In the genomic region with DNA sequence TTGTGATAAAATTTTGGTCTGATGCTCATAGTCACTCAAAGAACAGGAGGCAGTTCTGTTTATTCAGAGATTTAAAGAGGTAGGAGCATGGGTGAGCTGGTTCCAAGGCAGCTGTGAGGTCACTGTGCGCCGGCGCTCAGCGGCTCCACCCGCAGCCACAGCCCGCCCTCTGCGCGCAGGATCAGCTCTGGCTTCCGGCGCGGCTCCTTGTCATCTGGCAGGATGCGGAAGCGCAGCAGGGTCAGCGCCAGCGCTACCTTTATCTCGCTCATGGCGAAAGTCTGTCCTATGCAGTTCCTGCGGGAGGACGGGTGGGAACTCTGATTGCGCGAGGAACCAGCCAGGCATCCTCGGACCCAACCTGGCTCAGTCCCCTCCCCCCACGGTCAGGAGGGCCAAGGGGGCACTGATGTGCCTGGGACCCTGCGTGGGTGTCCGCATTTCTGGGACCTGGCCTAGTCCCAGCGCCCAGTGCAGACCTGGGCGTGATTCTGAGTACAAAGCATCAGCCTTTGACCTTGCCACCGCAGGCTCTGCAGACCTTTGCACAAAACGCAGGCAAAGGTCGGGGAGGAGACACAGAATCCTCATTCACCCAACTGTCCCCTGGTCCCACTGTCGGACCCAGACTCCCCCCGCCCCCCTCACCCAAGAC, we compare ENCODE assay signal across 8 mouse cellular contexts. TPM values are rescaled to one million over a fixed set of nuclear protein-coding genes. Genes with fewer than 3 reads are reported as not detected.
DNase-seq lines count a peak whose midpoint lies in the region; ATAC-seq and TF ChIP-seq lines count a peak whose summit lies in the region.

No protein-coding gene starts in this region.

- ATAC-seq in heart, embryonic 11.5 days (replicated peaks; ENCODE audit: insufficient number of reproducible peaks, low FRiP score, low TSS enrichment) = peak; percentile 85
- peak; percentile 94 for ATAC-seq in kidney, embryonic 14.5 days (ENCODE audit: low FRiP score, low TSS enrichment)
- peak; percentile 98 for ATAC-seq in midbrain, postnatal 0 days (ENCODE audit: low FRiP score)

- no peaks in the 10 kb centered on the region for H3K27me3 ChIP-seq in heart, embryonic 11.5 days (ENCODE audit: control insufficient read depth, insufficient read depth, low read length)
- no peaks in the 10 kb centered on the region for H3K27me3 ChIP-seq in kidney, embryonic 14.5 days (ENCODE audit: control insufficient read depth, insufficient read depth, low read length)
- H3K27me3 ChIP-seq in midbrain, postnatal 0 days (ENCODE audit: insufficient read depth, low read length) = no peaks in the 10 kb centered on the region
- H3K27me3 ChIP-seq in spleen, adult 2 months (ENCODE audit: control insufficient read depth, insufficient read depth, low read length) = no peaks in the 10 kb centered on the region; the same call in 1 of the 2 replicates

- H3K9me3 ChIP-seq in heart, embryonic 11.5 days (replicated peaks; ENCODE audit: control insufficient read depth, low read length) = peaks cover 6% of the 10 kb centered on the region; the same call in 1 of the 2 replicates
- no peaks in the 10 kb centered on the region; the same call in 1 of the 2 replicates for H3K9me3 ChIP-seq in kidney, embryonic 14.5 days (ENCODE audit: control insufficient read depth, low read length)
- peaks cover 6% of the 10 kb centered on the region; the same call in 1 of the 2 replicates for H3K9me3 ChIP-seq in midbrain, postnatal 0 days (ENCODE audit: low read length)

- H3K9ac ChIP-seq in heart, embryonic 11.5 days (ENCODE audit: low read depth, low read length) = peak overlapping the region; percentile 69
- peak overlapping the region; percentile 53 for H3K9ac ChIP-seq in kidney, embryonic 14.5 days (ENCODE audit: low read depth, low read length)
- peak overlapping the region; percentile 73 for H3K9ac ChIP-seq in midbrain, postnatal 0 days (replicated peaks; ENCODE audit: low read length, poor library complexity, severe bottlenecking)

- H3K36me3 ChIP-seq in heart, embryonic 11.5 days (ENCODE audit: control insufficient read depth, insufficient read depth, low read length) = no peaks in the 10 kb centered on the region
- H3K36me3 ChIP-seq in kidney, embryonic 14.5 days (ENCODE audit: control insufficient read depth, insufficient read depth, low read length) = no peaks in the 10 kb centered on the region
- no peaks in the 10 kb centered on the region for H3K36me3 ChIP-seq in midbrain, postnatal 0 days (ENCODE audit: insufficient read depth, low read length)
- no peaks in the 10 kb centered on the region for H3K36me3 ChIP-seq in spleen, adult 2 months (ENCODE audit: control insufficient read depth, insufficient read depth, low read length)

- H3K4me2 ChIP-seq in heart, embryonic 11.5 days = peak overlapping the region; percentile 75
- peak overlapping the region; percentile 54 for H3K4me2 ChIP-seq in kidney, embryonic 14.5 days (replicated peaks; ENCODE audit: low read depth, low read length)
- H3K4me2 ChIP-seq in midbrain, postnatal 0 days (ENCODE audit: low read depth, low read length, poor library complexity, severe bottlenecking) = peak overlapping the region; percentile 87

- peak; percentile 73 for TF ChIP-seq POLR2A in embryonic fibroblast, embryonic 13.5 days (IDR thresholded peaks at IDR 0.05; ENCODE audit: low read depth, low read length)
- peak; percentile 64 for TF ChIP-seq POLR2A in spleen, adult 2 months (IDR thresholded peaks at IDR 0.05; ENCODE audit: low read depth, low read length)

- peak; percentile 65 for DNase-seq in layer of hippocampus, adult 11-12 months (ENCODE audit: low spot score)
- DNase-seq in layer of hippocampus, adult 9-10 months (ENCODE audit: low spot score) = no peak
- DNase-seq in liver = peak; percentile 78
- DNase-seq in midbrain, postnatal 0 days (ENCODE audit: low spot score) = peak; percentile 83
- peak; percentile 49 to 59 for DNase-seq in spleen, adult 2 months (ENCODE audit: low read depth in 1 of 2, low spot score in 2 of 2)

- H3K4me1 ChIP-seq in embryonic fibroblast, embryonic 13.5 days (ENCODE audit: control insufficient read depth, insufficient read depth, low read length) = no peaks in the 10 kb centered on the region
- H3K4me1 ChIP-seq in heart, embryonic 11.5 days (ENCODE audit: control insufficient read depth, insufficient read depth, low read length) = no peaks in the 10 kb centered on the region
- H3K4me1 ChIP-seq in kidney, embryonic 14.5 days (ENCODE audit: control insufficient read depth, insufficient read depth, low read length) = no peaks in the 10 kb centered on the region
- H3K4me1 ChIP-seq in midbrain, postnatal 0 days (ENCODE audit: insufficient read depth, low read length) = peaks cover 3% of the 10 kb centered on the region
- no peaks in the 10 kb centered on the region; the same call in 1 of the 2 replicates for H3K4me1 ChIP-seq in spleen, adult 2 months (ENCODE audit: control insufficient read depth, insufficient read depth, insufficient read length)

- peak overlapping the region; percentile 13 for H3K4me3 ChIP-seq in embryonic fibroblast, embryonic 13.5 days (ENCODE audit: insufficient read depth, low read length)
- H3K4me3 ChIP-seq in heart, embryonic 11.5 days (ENCODE audit: low read depth, low read length) = peak overlapping the region; percentile 45
- H3K4me3 ChIP-seq in kidney, embryonic 14.5 days (ENCODE audit: low read length) = peak overlapping the region; percentile 40
- H3K4me3 ChIP-seq in midbrain, postnatal 0 days (ENCODE audit: low read depth, low read length) = peak overlapping the region; percentile 47
- H3K4me3 ChIP-seq in spleen, adult 2 months (ENCODE audit: extremely low read depth, insufficient read depth, insufficient read length) = peak overlapping the region; percentile 65; the same call in 1 of the 2 replicates

- no peak for TF ChIP-seq CTCF in embryonic fibroblast, embryonic 13.5 days (IDR thresholded peaks at IDR 0.05; ENCODE audit: borderline replicate concordance, insufficient read depth, low read length)
- TF ChIP-seq CTCF in midbrain, postnatal 0 days (IDR thresholded peaks at IDR 0.05) = peak; percentile 18; the same call in 1 of the 2 replicates
- TF ChIP-seq CTCF in spleen, adult 2 months (IDR thresholded peaks at IDR 0.05; ENCODE audit: extremely low read depth, insufficient read depth, insufficient read length, insufficient replicate concordance) = no peak

- H3K27ac ChIP-seq in embryonic fibroblast, embryonic 13.5 days (ENCODE audit: insufficient read depth, low read length) = no peak overlapping the region
- no peak overlapping the region for H3K27ac ChIP-seq in heart, embryonic 11.5 days (ENCODE audit: low read depth, low read length)
- no peak overlapping the region for H3K27ac ChIP-seq in kidney, embryonic 14.5 days (ENCODE audit: low read depth, low read length)
- peak overlapping the region; percentile 57; the same call in 1 of the 2 replicates for H3K27ac ChIP-seq in midbrain, postnatal 0 days (ENCODE audit: low read depth, low read length)
- H3K27ac ChIP-seq in spleen, adult 2 months (ENCODE audit: insufficient read depth, low read length) = peak overlapping the region; percentile 67

- whole genome bisulfite sequencing in heart, embryonic 11.5 days (ENCODE audit: insufficient replicate concordance) = 15% methylated on average over 32 of the region's 32 CpGs
- WGBS in kidney, embryonic 14.5 days = 15% methylated on average over 32 of the region's 32 CpGs
- 17% methylated on average over 32 of the region's 32 CpGs for WGBS in midbrain, postnatal 0 days
- 24% methylated on average over 32 of the region's 32 CpGs for WGBS in spleen, adult 2 months

RNA-seq across cellular contexts. Expression of gene Cyp4f14, which starts 7.6 kb away (rescaled TPM):
- polyA plus RNA-seq in embryonic fibroblast, embryonic 13.5 days (2011; ENCODE audit: insufficient read length, low read depth, missing spikeins) = not detected in 2 replicates
- not detected in 2 replicates for polyA plus RNA-seq in heart, embryonic 11.5 days (2014; fragmentation: Nextera tagmentation; extraction: Ambion mirVana)
- polyA plus RNA-seq in kidney, embryonic 14.5 days (2014; fragmentation: Nextera tagmentation; extraction: Ambion mirVana) = 0.09 TPM in 1 of 2 replicates, not detected in the other
- total RNA-seq in midbrain, postnatal 0 days (2014; rRNA removed) = 1.2 TPM in 2 replicates
- 0.56 and 0.77 TPM in 2 replicates for polyA plus RNA-seq in midbrain, postnatal 0 days (2015; fragmentation: Nextera tagmentation; extraction: Ambion mirVana)
- 0.26 and 0.32 TPM in 2 replicates for polyA plus RNA-seq in spleen, adult 2 months (2012; rRNA removed)

RNA-seq across cellular contexts. Expression of gene Cyp4f13, which starts 22.4 kb away (rescaled TPM):
- polyA plus RNA-seq in embryonic fibroblast, embryonic 13.5 days (2011; ENCODE audit: insufficient read length, low read depth, missing spikeins) = 10.0 and 14.2 TPM in 2 replicates
- 7.4 and 9.0 TPM in 2 replicates for polyA plus RNA-seq in heart, embryonic 11.5 days (2014; fragmentation: Nextera tagmentation; extraction: Ambion mirVana)
- polyA plus RNA-seq in kidney, embryonic 14.5 days (2014; fragmentation: Nextera tagmentation; extraction: Ambion mirVana) = 8.4 and 10.3 TPM in 2 replicates
- 8.9 and 15.1 TPM in 2 replicates for total RNA-seq in midbrain, postnatal 0 days (2014; rRNA removed)
- polyA plus RNA-seq in midbrain, postnatal 0 days (2015; fragmentation: Nextera tagmentation; extraction: Ambion mirVana) = 8.0 and 8.7 TPM in 2 replicates
- 35.7 and 42.7 TPM in 2 replicates for polyA plus RNA-seq in spleen, adult 2 months (2012; rRNA removed)

RNA-seq across cellular contexts. Expression of gene Zfp870, which starts 33.3 kb away (rescaled TPM):
- 9.1 and 10.7 TPM in 2 replicates for polyA plus RNA-seq in embryonic fibroblast, embryonic 13.5 days (2011; ENCODE audit: insufficient read length, low read depth, missing spikeins)
- polyA plus RNA-seq in heart, embryonic 11.5 days (2014; fragmentation: Nextera tagmentation; extraction: Ambion mirVana) = 4.8 and 5.9 TPM in 2 replicates
- polyA plus RNA-seq in kidney, embryonic 14.5 days (2014; fragmentation: Nextera tagmentation; extraction: Ambion mirVana) = 5.8 and 8.9 TPM in 2 replicates
- total RNA-seq in midbrain, postnatal 0 days (2014; rRNA removed) = 6.7 and 8.1 TPM in 2 replicates
- polyA plus RNA-seq in midbrain, postnatal 0 days (2015; fragmentation: Nextera tagmentation; extraction: Ambion mirVana) = 4.9 and 5.8 TPM in 2 replicates
- 0.53 and 0.62 TPM in 2 replicates for polyA plus RNA-seq in spleen, adult 2 months (2012; rRNA removed)

RNA-seq across cellular contexts. Expression of gene Zfp472, which starts 40.8 kb away (rescaled TPM):
- 4.8 and 6.5 TPM in 2 replicates for polyA plus RNA-seq in embryonic fibroblast, embryonic 13.5 days (2011; ENCODE audit: insufficient read length, low read depth, missing spikeins)
- 5.9 and 7.4 TPM in 2 replicates for polyA plus RNA-seq in heart, embryonic 11.5 days (2014; fragmentation: Nextera tagmentation; extraction: Ambion mirVana)
- polyA plus RNA-seq in kidney, embryonic 14.5 days (2014; fragmentation: Nextera tagmentation; extraction: Ambion mirVana) = 11.0 and 15.4 TPM in 2 replicates
- total RNA-seq in midbrain, postnatal 0 days (2014; rRNA removed) = 4.2 and 5.7 TPM in 2 replicates
- polyA plus RNA-seq in midbrain, postnatal 0 days (2015; fragmentation: Nextera tagmentation; extraction: Ambion mirVana) = 6.1 TPM in 2 replicates
- polyA plus RNA-seq in spleen, adult 2 months (2012; rRNA removed) = 0.54 and 0.81 TPM in 2 replicates

Comparison
In these comparisons a context has a peak if more than half of its experiments do, and no peak if none do; other contexts are left out.
1. H3K27ac ChIP-seq: peak in midbrain, postnatal 0 days (single experiment) and spleen, adult 2 months (single experiment); none in embryonic fibroblast, embryonic 13.5 days (single experiment), heart, embryonic 11.5 days (single experiment) and kidney, embryonic 14.5 days (single experiment).
2. H3K4me3 ChIP-seq: peak in every context shown above with its lines; median percentile 65 in spleen, adult 2 months; 47 in midbrain, postnatal 0 days; 45 in heart, embryonic 11.5 days; 40 in kidney, embryonic 14.5 days; 13 in embryonic fibroblast, embryonic 13.5 days.
3. Peak in every context shown above with its lines, with median percentiles within 50 percentile points of each other: ATAC-seq, H3K4me2 ChIP-seq and H3K9ac ChIP-seq.